Mouse (Mus musculus): ENCODE results near the gene Gm10488.
"Not testable (repeated sequence)": the region's sequence is repeated elsewhere in the genome, so short reads cannot be mapped to it uniquely, and the experiment has no call there.

Gm10488 gene

GRCm38 (mm10) chrX:29976014-29976413, at the start of gene Gm10488:
Gene Gm10488 (plus strand): TSS chrX:29976314.
- DNase-seq: not testable (repeated sequence)
